Mouse (Mus musculus) gastrocnemius, adult 18-20 months (tissue): Measurements from ENCODE around the gene Anxa5. TPM values are rescaled to one million over a fixed set of nuclear protein-coding genes. Genes with fewer than 3 reads are reported as not detected.

Source experiments
- DNase-seq: peaks from one replicate; pipeline ENCODE4 v3.0.0; 2021; ENCODE audit warnings: low spot score
- microRNA-seq: library from miRNA; unstranded; fragments of <30 nt; microRNA quantifications from one replicate; pipeline ENCODE4 v1.2.0, GENCODE M21; 2021
- total RNA-seq, 2 experiments: library from RNA; stranded (reverse); gene quantifications; 2 replicates each; pipeline ENCODE4 v1.2.3; 2021

Gene Anxa5
- total RNA-seq, 2 experiments from 2014 or later, result 35.6 to 47.6 TPM

- DNase-seq, result peak; percentile 13
Measured at GRCm38 (mm10) chr3:36449292-36450165, 26.2 kb downstream of the Anxa5 start.

- no peak for DNase-seq
Measured at GRCm38 (mm10) chr3:36446918-36447317, 28.8 kb downstream of the Anxa5 start.

GRCm38 (mm10) chr3:36446506-36446905 is 29.2 kb downstream of the Anxa5 start:
- no peak for DNase-seq

GRCm38 (mm10) chr3:36446041-36446440 is 29.7 kb downstream of the Anxa5 start:
- DNase-seq, result no peak

- DNase-seq, result peak; percentile 39
Measured at GRCm38 (mm10) chr3:36442426-36442825, 33.3 kb downstream of the Anxa5 start.

- DNase-seq, result no peak
Measured at GRCm38 (mm10) chr3:36440280-36440679, 35.4 kb downstream of the Anxa5 start.

- no peak for DNase-seq
Measured at GRCm38 (mm10) chr3:36430360-36430759, 45.3 kb downstream of the Anxa5 start.

- no peak for DNase-seq
Measured at GRCm38 (mm10) chr3:36427386-36427785, 48.3 kb downstream of the Anxa5 start.

- DNase-seq, result no peak
Measured at GRCm38 (mm10) chr3:36409456-36409855, 66.2 kb downstream of the Anxa5 start.

- no peak for DNase-seq
Measured at GRCm38 (mm10) chr3:36406967-36407366, 68.7 kb downstream of the Anxa5 start.

- DNase-seq, result peak; percentile 35
Measured at GRCm38 (mm10) chr3:36406340-36406739, 69.4 kb downstream of the Anxa5 start.

GRCm38 (mm10) chr3:36401900-36402299 is 73.8 kb downstream of the Anxa5 start:
- DNase-seq, result no peak

GRCm38 (mm10) chr3:36400657-36401056 is 75.0 kb downstream of the Anxa5 start:
- DNase-seq, result no peak

Small RNAs within 50 kb of the gene (microRNA-seq; reads per million reads assigned to microRNA genes)
- gene Mir7009, result not detected

Other genes starting within 250 kb of the Anxa5 start
- gene 1810062G17Rik, start within 50 bp of the Anxa5 start, total RNA-seq, result not detected
- gene Gm11549, start 45.9 kb upstream of the Anxa5 start, total RNA-seq, result not detected
- 10 to 100 TPM; 15.6 to 16.5 TPM for gene Exosc9, start 76.7 kb upstream of the Anxa5 start, total RNA-seq
- gene Ccna2, start 96.3 kb upstream of the Anxa5 start, total RNA-seq, result not detected
- gene Bbs7, start 137.6 kb upstream of the Anxa5 start, total RNA-seq, result 1 to 10 TPM; 7.5 to 10.0 TPM
- gene Trpc3, start 214.3 kb upstream of the Anxa5 start, total RNA-seq, result 1 to 10 TPM; 1.4 to 2.2 TPM